Mouse (Mus musculus) forelimb bud, embryonic 11.5 days (tissue): Measurements from ENCODE around the gene Emilin1.

Source experiments
- DNase-seq: peaks from one replicate; pipeline ENCODE4 v3.0.0-alpha.2; 2012; ENCODE audit warnings: low read depth, low spot score

Gene Emilin1

GRCm38 (mm10) chr5:30907413-30908059 is 5.7 kb upstream of the Emilin1 start, which contains the start of gene Ost4:
TSS of gene Ost4 (minus strand) at chr5:30907788.
- peak; percentile 95 for DNase-seq

GRCm38 (mm10) chr5:30908426-30909299 is 4.5 kb upstream of the Emilin1 start:
- DNase-seq: no peak

GRCm38 (mm10) chr5:30909300-30909659 is 3.9 kb upstream of the Emilin1 start:
- no peak for DNase-seq

GRCm38 (mm10) chr5:30909863-30910262 is 3.3 kb upstream of the Emilin1 start:
- no peak for DNase-seq

- no peak for DNase-seq
These were observed 2.7 kb upstream of the Emilin1 start for GRCm38 (mm10) chr5:30910481-30910880.

GRCm38 (mm10) chr5:30912156-30912555 is 1.0 kb upstream of the Emilin1 start:
- DNase-seq: no peak

- no peak for DNase-seq
These were observed 966 bp downstream of the Emilin1 start for GRCm38 (mm10) chr5:30914101-30914635.

GRCm38 (mm10) chr5:30914849-30915248 is 1.6 kb downstream of the Emilin1 start:
- no peak for DNase-seq

GRCm38 (mm10) chr5:30915456-30915855 is 2.3 kb downstream of the Emilin1 start:
- DNase-seq: no peak

- peak; percentile 90 for DNase-seq
These were observed 2.8 kb downstream of the Emilin1 start for GRCm38 (mm10) chr5:30915974-30916433.

GRCm38 (mm10) chr5:30916841-30917240 is 3.6 kb downstream of the Emilin1 start:
- DNase-seq: no peak

GRCm38 (mm10) chr5:30917348-30917747 is 4.1 kb downstream of the Emilin1 start:
- DNase-seq: no peak

GRCm38 (mm10) chr5:30917891-30918670 is 4.9 kb downstream of the Emilin1 start:
- DNase-seq: no peak

GRCm38 (mm10) chr5:30918691-30919090 is 5.5 kb downstream of the Emilin1 start:
- DNase-seq: no peak

GRCm38 (mm10) chr5:30919831-30920614 is 6.8 kb downstream of the Emilin1 start:
- no peak for DNase-seq

GRCm38 (mm10) chr5:30920621-30921020 is 7.4 kb downstream of the Emilin1 start:
- no peak for DNase-seq

- peak; percentile 92 for DNase-seq
These were observed 8.2 kb downstream of the Emilin1 start, which contains the start of gene Khk for GRCm38 (mm10) chr5:30921256-30922033. TSS of gene Khk (plus strand) at chr5:30921431.

GRCm38 (mm10) chr5:30922581-30923041 is 9.4 kb downstream of the Emilin1 start:
- no peak for DNase-seq

- DNase-seq: no peak
These were observed 9.9 kb downstream of the Emilin1 start for GRCm38 (mm10) chr5:30923119-30923518.

- DNase-seq: no peak
These were observed 11.4 kb downstream of the Emilin1 start for GRCm38 (mm10) chr5:30924614-30925013.
